Mouse (Mus musculus) MEL (cell line): ENCODE measurements at regions not wholly inside any gene's neighbourhood (a gene's known extent, or its start where the extent isn't known, plus 50 kb on each side); places are given as distances from the start of the nearest gene placed in this dataset.

ENCODE experiments used
- CTCF ChIP-seq, 3 experiments: IDR thresholded peaks in 2 of 3; conservative IDR thresholded peaks in 1 of 3; 2 replicates each; pipeline ENCODE4 v1.5.1; 2011 to 2012; ENCODE audit warnings: low read length in 3 of 3, low read depth in 2 of 3, mild to moderate bottlenecking in 2 of 3, improper control_type of control experiment in 1 of 3, inconsistent platforms in 1 of 3, mixed read lengths in 1 of 3, moderate library complexity in 1 of 3; ENCODE audit not compliant: control insufficient read depth in 1 of 3, insufficient read depth in 1 of 3, poor library complexity in 1 of 3, severe bottlenecking in 1 of 3
- EP300 ChIP-seq, 2 experiments: IDR thresholded peaks; 2 replicates each; pipeline ENCODE4 v1.6.1; 2011; ENCODE audit warnings: improper control_type of control experiment in 2 of 2, low read length in 2 of 2, low read depth in 1 of 2, mild to moderate bottlenecking in 1 of 2
- GATA1 ChIP-seq: IDR thresholded peaks from 2 replicates; pipeline ENCODE4 v1.6.1; 2011; ENCODE audit warnings: low read depth, low read length, improper control_type of control experiment
- HCFC1 ChIP-seq: IDR thresholded peaks from 2 replicates; pipeline ENCODE4 v1.6.1; 2012; ENCODE audit warnings: low read depth, mild to moderate bottlenecking, inconsistent platforms, low read length, improper control_type of control experiment, moderate library complexity
- MXI1 ChIP-seq: IDR thresholded peaks from 2 replicates; pipeline ENCODE4 v1.6.1; 2011; ENCODE audit warnings: mild to moderate bottlenecking, low read depth, low read length, improper control_type of control experiment
- MYC ChIP-seq: IDR thresholded peaks from 2 replicates; pipeline ENCODE4 v1.6.1; 2011; ENCODE audit warnings: low read depth, mild to moderate bottlenecking, low read length, improper control_type of control experiment, moderate library complexity
- NRF1 ChIP-seq: IDR thresholded peaks from 2 replicates; pipeline ENCODE4 v1.6.1; 2014; ENCODE audit warnings: low read depth, mild to moderate bottlenecking, inconsistent platforms, low read length, improper control_type of control experiment, moderate library complexity; ENCODE audit not compliant: poor library complexity, insufficient read depth, severe bottlenecking
- POLR2A ChIP-seq, 2 experiments: IDR thresholded peaks; 2 replicates each; pipeline ENCODE4 v1.6.1; 2011 to 2012; ENCODE audit warnings: low read length in 2 of 2, mild to moderate bottlenecking in 2 of 2, control low read depth in 1 of 2, improper control_type of control experiment in 1 of 2, low read depth in 1 of 2, moderate library complexity in 1 of 2; ENCODE audit not compliant: control insufficient read depth in 1 of 2, insufficient read depth in 1 of 2, poor library complexity in 1 of 2
- POLR2AphosphoS2 ChIP-seq: IDR thresholded peaks from 2 replicates; pipeline ENCODE4 v1.6.1; 2011; ENCODE audit warnings: low read length, improper control_type of control experiment
- ZC3H11A ChIP-seq: IDR thresholded peaks from 2 replicates; pipeline ENCODE4 v1.6.1; 2012; ENCODE audit warnings: low read depth, mild to moderate bottlenecking, inconsistent platforms, low read length, improper control_type of control experiment

- no peak for TF ChIP-seq MXI1
- TF ChIP-seq GATA1: no peak
- TF ChIP-seq HCFC1: no peak
- no peak for TF ChIP-seq EP300 (IDR thresholded peaks at IDR 0.05; ENCODE audit: low read depth in 1 of 2, low read length in 2 of 2)
- no peak for TF ChIP-seq POLR2A (IDR thresholded peaks at IDR 0.05; ENCODE audit: control insufficient read depth in 1 of 2, insufficient read depth in 1 of 2, low read depth in 1 of 2, low read length in 2 of 2, poor library complexity in 1 of 2)
- no peak for TF ChIP-seq CTCF (IDR thresholded peaks at IDR 0.05 in 2 of 3, conservative IDR thresholded peaks at IDR 0.05 in 1 of 3; ENCODE audit: control insufficient read depth in 1 of 3, insufficient read depth in 1 of 3, low read depth in 2 of 3, low read length in 3 of 3, poor library complexity in 1 of 3, severe bottlenecking in 1 of 3)
- TF ChIP-seq MYC: no peak
- TF ChIP-seq POLR2AphosphoS2: no peak
- no peak for TF ChIP-seq NRF1
- TF ChIP-seq ZC3H11A: no peak
Observed at GRCm38 (mm10) chr15:52565449-52565851, 1319.3 kb upstream of the Gm7489 start.
